Mouse (Mus musculus) olfactory bulb, adult 2 months (tissue): ENCODE results near the gene Cmtm7.

Experiments
- CTCF ChIP-seq: fragments of 200-500 bp; IDR thresholded peaks from 2 replicates; pipeline ENCODE4 v1.5.1; 2012; ENCODE audit warnings: low read depth, mild to moderate bottlenecking, low read length, moderate library complexity; ENCODE audit not compliant: insufficient read depth
- POLR2A ChIP-seq: fragments of 200-500 bp; IDR thresholded peaks from 2 replicates; pipeline ENCODE4 v1.6.1; 2012; ENCODE audit warnings: mild to moderate bottlenecking, low read depth, low read length, moderate library complexity; ENCODE audit not compliant: insufficient read depth

GRCm38 (mm10) chr9:114760353-114760752 is 21.3 kb downstream of the Cmtm7 start:
- TF ChIP-seq POLR2A: no peak
- TF ChIP-seq CTCF: no peak
